Mouse (Mus musculus) large intestine, adult 2 months (tissue): ENCODE results near the gene C530008M17Rik. TPM values are rescaled to one million over a fixed set of nuclear protein-coding genes. Genes with fewer than 3 reads are reported as not detected.

ENCODE experiments used
- DNase-seq: peaks from one replicate; pipeline ENCODE4 v3.0.0-alpha.2; 2012; ENCODE audit warnings: low read depth, low spot score
- WGBS: fragments of 180-500 bp; shearing (Covaris S2); methylation state at CpG from one replicate; pipeline ENCODE4 v1.1.7; 2018; 5-methylcytosine and 5-hydroxymethylcytosine counted together
- polyA plus RNA-seq: library from polyadenylated mRNA; depleted of rRNA; stranded (reverse); fragments of >200 nt; gene quantifications from 2 replicates; pipeline ENCODE4 v1.2.3, GENCODE M21; 2012

C530008M17Rik gene
- polyA plus RNA-seq, 1 experiment = 22.0 TPM

- 74% methylated on average over 10 of the region's 10 CpGs for WGBS
Observed at GRCm38 (mm10) chr5:76763148-76763701, 106.9 kb downstream of the C530008M17Rik start.

GRCm38 (mm10) chr5:76763731-76764130, 107.4 kb downstream of the C530008M17Rik start:
- 65% methylated on average over 6 of the region's 6 CpGs for WGBS
- DNase-seq = no peak

More at GRCm38 (mm10) chr5:76763148-76763701, 106.9 kb downstream of the C530008M17Rik start:
- no peak for DNase-seq

- WGBS = 75% methylated on average over 3 of the region's 3 CpGs
- DNase-seq = no peak
Observed at GRCm38 (mm10) chr5:76769014-76769413, 112.7 kb downstream of the C530008M17Rik start.

GRCm38 (mm10) chr5:76769572-76769971, 113.3 kb downstream of the C530008M17Rik start:
- WGBS = 68% methylated on average over 15 of the region's 15 CpGs
- DNase-seq = no peak

- 70% methylated on average over 5 of the region's 5 CpGs for WGBS
- DNase-seq = no peak
Observed at GRCm38 (mm10) chr5:76771371-76771770, 115.1 kb downstream of the C530008M17Rik start.

GRCm38 (mm10) chr5:76772831-76773230, 116.5 kb downstream of the C530008M17Rik start:
- WGBS = 83% methylated on average over 4 of the region's 4 CpGs
- DNase-seq = no peak

- WGBS = 70% methylated on average over 9 of the region's 9 CpGs
- no peak for DNase-seq
Observed at GRCm38 (mm10) chr5:76773492-76774158, 117.3 kb downstream of the C530008M17Rik start.

- DNase-seq = no peak
- 66% methylated on average over 14 of the region's 14 CpGs for WGBS
Observed at GRCm38 (mm10) chr5:76779094-76779615, 122.8 kb downstream of the C530008M17Rik start.

GRCm38 (mm10) chr5:76781943-76782342, 125.6 kb downstream of the C530008M17Rik start:
- 88% methylated on average over 13 of the region's 13 CpGs for WGBS
- DNase-seq = no peak

GRCm38 (mm10) chr5:76782414-76783103, 126.2 kb downstream of the C530008M17Rik start:
- 57% methylated on average over 7 of the region's 7 CpGs for WGBS

GRCm38 (mm10) chr5:76783104-76783441, 126.8 kb downstream of the C530008M17Rik start:
- DNase-seq = no peak
- 64% methylated on average over 8 of the region's 8 CpGs for WGBS

More at GRCm38 (mm10) chr5:76782414-76783103, 126.2 kb downstream of the C530008M17Rik start:
- DNase-seq = no peak

GRCm38 (mm10) chr5:76784151-76784723, 127.9 kb downstream of the C530008M17Rik start:
- WGBS = 83% methylated on average over 7 of the region's 7 CpGs
- no peak for DNase-seq

- DNase-seq = no peak
- 66% methylated on average over 6 of the region's 6 CpGs for WGBS
Observed at GRCm38 (mm10) chr5:76785013-76785412, 128.7 kb downstream of the C530008M17Rik start.

GRCm38 (mm10) chr5:76789881-76790280, 133.6 kb downstream of the C530008M17Rik start:
- no peak for DNase-seq
- 88% methylated on average over 4 of the region's 4 CpGs for WGBS

GRCm38 (mm10) chr5:76791280-76791679, 135.0 kb downstream of the C530008M17Rik start:
- DNase-seq = no peak
- 88% methylated on average over 4 of the region's 4 CpGs for WGBS

GRCm38 (mm10) chr5:76792720-76793119, 136.4 kb downstream of the C530008M17Rik start:
- WGBS = 66% methylated on average over 6 of the region's 6 CpGs

GRCm38 (mm10) chr5:76798043-76798442, 141.7 kb downstream of the C530008M17Rik start:
- no peak for DNase-seq
- WGBS = 73% methylated on average over 8 of the region's 8 CpGs

More at GRCm38 (mm10) chr5:76792720-76793119, 136.4 kb downstream of the C530008M17Rik start:
- no peak for DNase-seq

- WGBS = 21% methylated on average over 10 of the region's 10 CpGs
Observed at GRCm38 (mm10) chr5:76799471-76799870, 143.2 kb downstream of the C530008M17Rik start.

GRCm38 (mm10) chr5:76809031-76809430, 152.7 kb downstream of the C530008M17Rik start:
- 58% methylated on average over 6 of the region's 6 CpGs for WGBS
- DNase-seq = no peak

More at GRCm38 (mm10) chr5:76799471-76799870, 143.2 kb downstream of the C530008M17Rik start:
- DNase-seq = peak; percentile 88

- DNase-seq = no peak
- whole genome bisulfite sequencing = 67% methylated on average over 11 of the region's 11 CpGs
Observed at GRCm38 (mm10) chr5:76815035-76815434, 158.7 kb downstream of the C530008M17Rik start.
